Mouse (Mus musculus): Measurements from ENCODE around the gene Grk5.
"Not testable (repeated sequence)": the region's sequence is repeated elsewhere in the genome, so short reads cannot be mapped to it uniquely, and the experiment has no call there.

Gene Grk5

GRCm38 (mm10) chr19:60911653-60912052 is 22.1 kb downstream of the Grk5 start:
- no peak for DNase-seq (ENCODE audit: low spot score in 2 of 2)

DNA sequence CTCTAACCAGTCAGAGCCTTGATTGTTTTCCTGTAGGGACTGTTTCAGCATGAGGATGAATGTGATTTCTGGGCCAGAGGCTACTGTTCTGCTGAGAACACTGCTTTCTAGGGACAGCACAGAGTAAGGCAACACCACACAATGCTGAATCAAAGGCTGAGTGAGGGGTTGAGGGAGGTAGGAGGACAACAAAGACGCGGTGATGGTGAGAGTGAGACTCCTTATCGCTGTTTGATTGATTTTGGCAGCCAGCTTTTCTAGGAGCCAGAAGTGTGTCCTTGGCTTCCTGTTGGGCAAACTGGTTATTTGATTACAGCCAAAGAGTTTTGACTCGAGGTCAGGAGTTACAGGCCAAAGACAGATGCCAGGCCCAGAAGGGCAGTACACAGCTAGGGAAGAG is 25.7 kb downstream of the Grk5 start:
- no peak for DNase-seq (ENCODE audit: low spot score in 2 of 2)

GRCm38 (mm10) chr19:60915862-60916261 is 26.3 kb downstream of the Grk5 start:
- DNase-seq (ENCODE audit: low spot score in 2 of 2), result no peak

GRCm38 (mm10) chr19:60916869-60917570 is 27.5 kb downstream of the Grk5 start:
- DNase-seq (ENCODE audit: low spot score in 2 of 2), result peak; percentile 13 to 51

DNA sequence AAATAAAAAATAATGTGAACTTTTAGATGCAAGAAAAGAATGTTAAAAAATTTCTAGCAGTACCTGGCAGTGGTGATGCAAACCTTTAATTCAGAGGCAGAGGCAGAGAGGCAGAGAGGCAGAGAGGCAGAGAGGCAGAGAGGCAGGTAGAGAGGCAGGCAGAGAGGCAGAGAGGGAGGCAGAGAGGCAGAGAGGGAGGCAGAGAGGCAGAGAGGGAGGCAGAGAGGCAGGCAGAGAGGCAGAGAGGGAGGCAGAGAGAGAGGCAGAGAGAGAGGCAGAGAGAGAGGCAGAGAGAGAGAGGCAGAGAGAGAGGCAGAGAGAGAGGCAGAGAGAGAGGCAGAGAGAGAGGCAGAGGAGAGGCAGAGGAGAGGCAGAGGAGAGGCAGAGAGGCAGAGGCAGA is 35.0 kb downstream of the Grk5 start:
- DNase-seq (ENCODE audit: low spot score in 2 of 2), result not testable (repeated sequence)

DNA sequence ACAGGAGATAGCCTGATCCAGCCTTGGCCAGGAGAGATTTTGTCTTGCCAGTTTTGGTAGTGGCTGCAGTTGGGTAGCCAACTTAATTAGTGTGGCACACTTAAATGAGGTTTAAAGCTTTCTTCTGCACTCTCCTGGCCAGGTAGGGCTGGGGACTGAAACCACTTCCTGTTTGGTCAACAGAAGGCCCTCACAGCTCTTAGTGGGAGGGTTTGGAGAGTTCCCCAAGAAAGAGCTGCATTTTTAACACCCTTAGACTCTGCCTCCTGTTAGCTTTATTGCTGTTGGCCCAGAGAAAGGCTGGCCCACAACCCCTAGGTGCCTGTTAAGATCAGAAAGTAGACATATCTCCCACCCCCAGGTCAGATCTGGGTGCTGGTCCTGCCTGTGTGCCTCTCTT is 45.5 kb downstream of the Grk5 start:
- no peak for DNase-seq (ENCODE audit: low spot score in 2 of 2)

- peak; percentile 9 to 53 for DNase-seq (ENCODE audit: low spot score in 2 of 2)
Observed at GRCm38 (mm10) chr19:60939954-60940379, 50.4 kb downstream of the Grk5 start.

GRCm38 (mm10) chr19:60940866-60941265 is 51.3 kb downstream of the Grk5 start:
- DNase-seq (ENCODE audit: low spot score in 2 of 2), result no peak

DNA sequence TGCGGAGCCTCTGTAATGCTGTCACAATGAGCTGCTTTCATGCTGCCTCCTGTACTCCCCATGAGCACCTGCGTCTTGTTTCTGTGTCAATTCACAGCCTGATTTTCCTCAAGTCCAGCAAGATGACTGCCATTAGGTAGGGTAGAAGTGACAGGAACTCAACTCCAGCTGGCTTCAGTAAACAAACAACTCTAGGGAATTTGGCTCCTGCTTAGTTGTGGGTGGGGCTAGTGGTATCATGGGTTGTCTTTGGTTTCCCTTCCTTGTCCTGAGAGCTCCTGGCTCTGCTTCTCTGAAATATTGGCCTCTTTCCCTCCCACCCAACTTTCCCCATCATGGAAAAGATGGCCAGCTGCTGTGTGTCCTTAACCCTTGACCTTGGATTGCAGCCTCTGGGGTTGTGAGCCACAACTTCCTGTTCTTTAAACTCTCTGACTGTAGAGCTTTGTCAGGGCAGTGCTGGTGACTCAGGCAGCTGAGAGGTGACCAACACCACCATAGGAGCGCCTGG is 56.3 kb downstream of the Grk5 start:
- DNase-seq (ENCODE audit: low spot score in 2 of 2), result peak in 1 of 2 experiments; percentile 6

DNA sequence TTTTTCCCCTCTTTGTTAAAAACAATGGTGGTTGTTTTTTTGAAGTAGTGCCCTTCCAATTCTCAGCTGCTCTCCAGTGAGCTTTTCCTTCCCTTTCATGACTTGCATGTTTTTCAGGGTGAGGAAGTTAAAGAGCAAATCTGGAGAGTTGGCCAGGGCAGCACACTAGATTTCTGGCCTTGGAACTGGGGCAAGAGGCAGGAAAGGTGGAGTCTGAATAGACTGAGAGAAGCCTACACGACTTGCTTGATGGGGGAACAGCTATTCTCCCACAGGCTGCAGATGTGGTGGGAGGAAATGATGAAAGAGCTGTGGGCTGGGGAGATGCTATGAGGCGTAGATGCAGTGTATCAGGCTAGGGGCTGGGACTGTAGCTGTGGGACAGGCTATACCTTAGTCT is 57.1 kb downstream of the Grk5 start:
- DNase-seq (ENCODE audit: low spot score in 2 of 2), result no peak

- no peak for DNase-seq (ENCODE audit: low spot score in 2 of 2)
Observed at GRCm38 (mm10) chr19:60948996-60949395, 59.4 kb downstream of the Grk5 start.

GRCm38 (mm10) chr19:60950056-60950869 is 60.7 kb downstream of the Grk5 start:
- DNase-seq (ENCODE audit: low spot score in 2 of 2), result no peak

GRCm38 (mm10) chr19:60955131-60955530 is 65.6 kb downstream of the Grk5 start:
- DNase-seq (ENCODE audit: low spot score in 2 of 2), result no peak

DNA sequence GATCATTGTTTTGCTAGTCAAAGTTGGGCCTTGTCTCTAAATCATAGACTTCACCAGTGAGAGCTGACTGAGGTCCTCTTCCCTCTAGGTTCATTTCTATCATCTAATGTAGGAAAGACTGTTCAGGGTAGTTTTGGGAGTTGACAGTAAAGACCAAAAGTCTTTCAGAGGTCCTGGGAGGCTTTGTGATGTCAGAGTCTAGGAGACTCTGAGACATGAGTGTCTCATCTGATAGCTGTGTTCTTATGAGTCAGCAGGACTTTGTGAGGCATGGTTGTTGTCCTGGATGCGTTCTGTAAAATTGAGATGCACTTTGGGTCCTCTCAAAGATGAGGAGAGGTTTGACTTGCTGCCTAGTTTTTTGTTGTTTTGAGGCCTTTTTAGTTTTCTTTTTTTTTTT is 66.2 kb downstream of the Grk5 start:
- no peak for DNase-seq (ENCODE audit: low spot score in 2 of 2)

- DNase-seq (ENCODE audit: low spot score in 2 of 2), result no peak
Observed at GRCm38 (mm10) chr19:60956198-60956750, 66.7 kb downstream of the Grk5 start.

DNA sequence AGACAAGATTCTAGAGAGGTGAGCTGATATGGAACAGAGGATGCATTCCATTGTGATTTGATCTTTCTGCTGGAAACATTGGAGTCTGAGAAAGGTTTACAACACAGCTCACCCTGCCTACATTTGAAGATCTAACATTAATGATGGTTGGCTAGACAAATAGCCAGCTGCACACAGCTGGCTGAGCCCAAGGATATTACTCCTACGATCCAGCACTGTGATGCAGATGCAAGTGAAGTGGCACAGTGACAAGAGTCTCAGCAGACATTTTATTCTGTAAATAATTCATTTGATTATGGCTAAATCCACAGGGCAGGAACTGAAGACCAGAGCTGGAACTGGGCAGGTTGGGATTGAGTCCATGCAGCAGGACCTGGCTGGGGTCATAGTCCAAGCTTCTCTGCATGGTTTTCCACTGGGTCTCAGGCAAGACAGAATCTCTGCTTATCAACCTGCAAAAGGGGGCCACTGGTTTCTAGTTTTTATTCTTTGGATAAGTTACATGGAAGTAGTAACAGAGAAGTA is 70.2 kb downstream of the Grk5 start:
- no peak for DNase-seq (ENCODE audit: low spot score in 2 of 2)

GRCm38 (mm10) chr19:60962358-60963061 is 73.0 kb downstream of the Grk5 start:
- DNase-seq (ENCODE audit: low spot score in 2 of 2), result no peak

DNA sequence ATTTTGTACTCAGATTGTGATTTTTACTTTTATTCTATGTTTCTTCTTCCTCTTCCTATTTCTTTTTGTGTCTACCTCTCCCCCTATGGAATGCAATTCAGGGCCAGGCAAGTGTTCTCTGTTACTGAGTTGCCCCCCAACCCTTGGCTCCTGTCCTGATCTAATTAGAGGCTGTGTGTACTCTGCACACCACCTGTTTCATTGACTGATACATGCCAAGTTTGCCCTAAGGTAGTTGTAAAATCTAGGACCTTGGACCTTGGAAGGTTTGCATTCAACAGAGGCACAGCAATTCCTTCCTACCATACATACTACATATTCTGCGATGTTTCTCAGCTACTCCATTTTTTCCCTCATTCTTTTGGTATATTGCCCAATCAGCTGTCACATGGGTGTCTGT is 78.4 kb downstream of the Grk5 start:
- no peak for DNase-seq (ENCODE audit: low spot score in 2 of 2)

GRCm38 (mm10) chr19:60970406-60970805 is 80.9 kb downstream of the Grk5 start:
- no peak for DNase-seq (ENCODE audit: low spot score in 2 of 2)

GRCm38 (mm10) chr19:60971598-60971997 is 82.0 kb downstream of the Grk5 start:
- DNase-seq (ENCODE audit: low spot score in 2 of 2), result no peak

DNA sequence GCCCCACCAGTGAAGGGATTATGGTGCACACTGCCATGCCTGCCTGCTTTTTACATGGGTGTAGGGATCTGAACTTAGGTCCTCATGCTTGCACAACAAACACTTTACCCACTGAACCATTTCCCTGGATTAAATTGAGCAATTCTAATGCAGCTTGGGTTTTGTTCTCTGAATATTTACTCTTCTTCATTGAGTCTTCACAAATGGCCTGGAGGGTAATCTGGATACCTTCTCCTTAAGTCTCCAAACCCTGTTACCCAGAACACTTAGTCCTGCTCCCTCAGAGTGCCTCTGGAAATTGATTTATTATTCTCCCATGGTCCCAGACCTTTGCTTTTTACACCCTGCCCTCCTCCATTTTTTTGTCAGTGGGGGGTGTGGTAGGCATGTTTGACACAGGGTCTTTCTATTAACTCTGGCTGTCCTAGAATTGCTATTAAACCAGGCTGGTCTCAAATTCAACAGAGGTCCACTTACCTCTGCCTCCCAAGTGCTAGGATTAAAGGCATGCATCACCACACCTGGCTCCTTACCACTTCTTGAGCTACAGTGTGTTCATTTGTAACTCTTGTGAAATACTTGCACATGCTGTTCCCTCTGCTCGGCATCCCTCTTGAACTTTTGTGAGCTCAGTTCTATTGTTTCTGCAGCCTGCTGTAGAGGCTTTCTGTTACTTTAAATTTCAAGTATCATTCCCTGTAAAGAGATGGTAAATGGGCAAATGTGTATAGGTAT is 82.9 kb downstream of the Grk5 start:
- DNase-seq (ENCODE audit: low spot score in 2 of 2), result no peak

Data from frontal cortex, postnatal 36 days (tissue).